Mouse (Mus musculus) limb, embryonic 10.5 days (tissue): ENCODE data around the gene Myh9. TPM values are rescaled to one million over a fixed set of nuclear protein-coding genes. Genes with fewer than 3 reads are reported as not detected.
"Not testable (repeated sequence)": the region's sequence is repeated elsewhere in the genome, so short reads cannot be mapped to it uniquely, and the experiment has no call there.

Experiments used
- DNase-seq: peaks from one replicate; pipeline ENCODE4 v3.0.0-alpha.2; 2017; ENCODE audit warnings: low spot score
- H3K27ac ChIP-seq: fragments of 300-500 bp; sonication (generic); 2 replicates; pipeline ENCODE4 v1.5.1; 2016; ENCODE audit warnings: mild to moderate bottlenecking
- H3K27me3 ChIP-seq: fragments of 300-500 bp; sonication (generic); 2 replicates; pipeline ENCODE4 v1.6.1; 2016; ENCODE audit warnings: low read depth, mild to moderate bottlenecking; ENCODE audit not compliant: poor library complexity, severe bottlenecking
- H3K36me3 ChIP-seq: fragments of 300-500 bp; sonication (generic); 2 replicates; pipeline ENCODE4 v1.6.1; 2016; ENCODE audit warnings: mild to moderate bottlenecking, moderate library complexity
- H3K4me1 ChIP-seq: fragments of 300-500 bp; sonication (generic); 2 replicates; pipeline ENCODE4 v1.6.1; 2016
- H3K4me3 ChIP-seq: fragments of 300-500 bp; sonication (generic); 2 replicates; pipeline ENCODE4 v1.5.1; 2016; ENCODE audit warnings: mild to moderate bottlenecking, moderate library complexity
- H3K9me3 ChIP-seq: fragments of 300-500 bp; sonication (generic); replicated peaks from 2 replicates; pipeline ENCODE4 v1.6.1; 2016; ENCODE audit warnings: mild to moderate bottlenecking
- WGBS: fragments of 180-500 bp; shearing (Covaris S2); methylation state at CpG from one replicate; pipeline ENCODE4 v1.1.7; 2016; 5-methylcytosine and 5-hydroxymethylcytosine counted together
- polyA plus RNA-seq: library from polyadenylated mRNA; unstranded; fragments of >200 nt; fragmentation: Nextera tagmentation; extraction: Ambion mirVana; gene quantifications from 2 replicates; pipeline ENCODE4 v1.2.1, GENCODE M21; 2016

The Myh9 gene
- polyA plus RNA-seq, 1 experiment from 2014 or later, result 39.2 TPM

DNA sequence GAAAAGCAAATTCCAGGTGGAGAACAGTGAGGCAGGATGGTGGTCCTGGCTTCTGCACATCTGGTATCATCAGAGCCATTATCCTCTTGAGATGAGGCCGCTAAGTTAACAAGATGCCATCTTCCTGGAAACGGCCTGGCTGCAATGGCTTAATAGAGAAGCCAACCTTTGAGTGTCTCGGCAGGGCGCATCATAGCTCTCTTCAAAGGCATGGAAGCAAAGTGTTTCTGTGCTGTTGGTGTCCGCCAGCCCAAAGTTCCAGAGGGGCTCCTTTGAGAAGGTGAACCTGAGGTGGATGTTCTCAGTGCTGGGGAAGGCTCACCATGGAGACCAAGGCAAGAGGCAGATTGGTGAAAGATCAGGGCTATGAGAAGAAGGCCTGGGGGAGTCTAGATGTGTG, 110.4 kb downstream of the Myh9 start:
- Histone ChIP-seq H3K4me1 (no peaks in the 10 kb centered on the region), H3K4me3 (no peak overlapping the region), H3K9me3 (no peaks in the 10 kb centered on the region), H3K27me3 (no peaks in the 10 kb centered on the region), H3K27ac (no peak overlapping the region), H3K36me3 (no peaks in the 10 kb centered on the region)
- WGBS, result 87% methylated on average over 5 of the region's 5 CpGs
- no peak for DNase-seq

DNA sequence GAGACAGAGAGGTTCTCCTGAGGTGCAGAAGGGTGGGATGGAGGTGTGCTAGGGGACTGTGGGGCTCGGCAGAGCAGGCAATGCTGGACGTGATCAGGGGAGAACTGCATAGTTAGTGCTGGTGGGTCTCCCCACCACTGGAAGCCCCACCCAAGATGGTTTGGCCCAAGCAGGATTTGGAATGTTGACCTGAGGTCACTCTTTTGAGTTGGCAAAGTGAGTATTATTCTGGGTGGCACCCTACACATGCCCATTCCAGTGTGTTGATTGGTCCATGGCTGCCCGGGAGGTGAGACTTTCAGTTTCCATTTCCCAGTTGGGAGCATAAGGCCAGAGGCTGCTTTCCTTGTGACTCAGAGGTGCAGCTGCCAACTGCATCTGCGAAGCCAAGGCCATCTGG, 113.2 kb downstream of the Myh9 start, which contains the start of gene Apol9b:
TSS of gene Apol9b (plus strand) at position 301 of the 400 bp plus-strand sequence.
- 91% methylated on average over 1 of the region's 4 CpGs for WGBS
- H3K4me1 ChIP-seq, H3K27ac ChIP-seq, H3K27me3 ChIP-seq, H3K9me3 ChIP-seq, H3K4me3 ChIP-seq, DNase-seq, H3K36me3 ChIP-seq: not testable (repeated sequence)

DNA sequence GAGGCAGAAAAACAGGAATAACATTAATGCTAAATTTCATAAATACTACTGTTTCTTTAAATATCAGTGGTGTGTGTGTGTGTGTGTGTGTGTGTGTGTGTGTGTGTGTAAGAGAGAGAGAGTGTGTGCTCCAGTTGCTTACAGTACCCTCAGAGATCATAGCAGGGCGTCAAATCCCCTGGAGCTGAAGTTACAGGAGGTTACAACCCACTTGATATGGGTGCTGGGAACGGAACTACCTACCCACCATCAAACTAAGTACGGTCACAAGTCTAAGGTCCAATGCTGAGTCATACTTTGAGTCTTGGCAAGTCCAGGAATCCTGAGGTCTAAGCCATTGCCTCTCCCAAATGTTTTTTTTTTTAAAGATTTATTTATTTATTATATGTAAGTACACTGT, 114.2 kb downstream of the Myh9 start:
- H3K27me3 ChIP-seq, DNase-seq, H3K4me3 ChIP-seq, H3K9me3 ChIP-seq, H3K27ac ChIP-seq, H3K4me1 ChIP-seq, H3K36me3 ChIP-seq: not testable (repeated sequence)
- WGBS, result 89% methylated on average over 3 of the region's 3 CpGs

DNA sequence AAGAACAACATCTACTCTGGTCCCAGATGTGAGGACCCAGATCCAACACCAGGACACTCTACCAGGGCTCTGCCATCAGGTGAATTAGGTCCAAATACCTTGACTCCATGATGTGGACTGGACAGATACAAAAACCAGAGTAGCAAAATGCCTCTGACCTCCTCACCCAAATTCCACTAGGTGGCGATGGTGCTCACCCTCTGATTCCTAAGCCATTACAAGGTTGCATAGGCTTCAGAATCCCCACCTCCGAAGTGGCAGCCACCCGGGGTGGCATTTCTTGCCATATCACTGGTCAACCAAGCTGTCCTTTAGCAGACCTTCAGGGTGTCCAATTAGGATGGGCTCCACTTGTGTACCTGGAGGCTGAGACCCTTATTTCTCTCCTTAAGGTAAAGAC, 114.8 kb downstream of the Myh9 start:
- H3K4me1 ChIP-seq, H3K36me3 ChIP-seq, H3K9me3 ChIP-seq, H3K27ac ChIP-seq, H3K27me3 ChIP-seq, DNase-seq, H3K4me3 ChIP-seq: not testable (repeated sequence)
- 19% methylated on average over 3 of the region's 3 CpGs for WGBS

DNA sequence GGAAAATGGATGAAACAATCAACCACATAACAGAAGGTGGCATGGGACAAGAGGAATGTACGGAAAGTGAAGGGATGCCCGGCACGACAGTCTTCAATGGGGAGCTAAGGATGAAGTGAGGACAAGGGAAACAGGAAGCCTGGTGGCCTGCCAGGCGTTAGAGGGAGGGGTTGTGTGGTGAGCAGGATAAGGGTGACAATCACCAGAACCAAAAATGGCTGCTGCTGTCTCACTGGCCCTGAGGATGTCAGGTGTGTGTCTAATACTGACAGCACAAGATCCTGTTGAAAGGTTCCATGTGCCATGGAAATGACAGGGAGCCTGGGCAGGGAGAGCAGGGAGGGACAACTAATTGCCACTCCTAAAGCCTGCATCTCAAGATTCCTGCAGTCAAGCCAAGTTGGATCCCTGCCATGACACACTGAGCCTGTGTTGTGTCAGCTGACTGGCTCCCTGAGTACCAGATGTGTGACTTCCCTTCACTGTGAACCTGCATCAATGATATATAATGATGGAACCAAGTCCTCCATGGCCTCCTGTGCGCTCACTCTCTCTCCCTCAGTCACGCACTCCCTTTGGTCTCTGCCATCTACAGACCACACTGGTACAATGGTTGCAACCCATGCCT, 116.5 kb downstream of the Myh9 start:
- H3K27ac ChIP-seq, H3K36me3 ChIP-seq, H3K9me3 ChIP-seq, DNase-seq, H3K27me3 ChIP-seq, H3K4me1 ChIP-seq, H3K4me3 ChIP-seq: not testable (repeated sequence)
- 82% methylated on average over 6 of the region's 6 CpGs for WGBS

DNA sequence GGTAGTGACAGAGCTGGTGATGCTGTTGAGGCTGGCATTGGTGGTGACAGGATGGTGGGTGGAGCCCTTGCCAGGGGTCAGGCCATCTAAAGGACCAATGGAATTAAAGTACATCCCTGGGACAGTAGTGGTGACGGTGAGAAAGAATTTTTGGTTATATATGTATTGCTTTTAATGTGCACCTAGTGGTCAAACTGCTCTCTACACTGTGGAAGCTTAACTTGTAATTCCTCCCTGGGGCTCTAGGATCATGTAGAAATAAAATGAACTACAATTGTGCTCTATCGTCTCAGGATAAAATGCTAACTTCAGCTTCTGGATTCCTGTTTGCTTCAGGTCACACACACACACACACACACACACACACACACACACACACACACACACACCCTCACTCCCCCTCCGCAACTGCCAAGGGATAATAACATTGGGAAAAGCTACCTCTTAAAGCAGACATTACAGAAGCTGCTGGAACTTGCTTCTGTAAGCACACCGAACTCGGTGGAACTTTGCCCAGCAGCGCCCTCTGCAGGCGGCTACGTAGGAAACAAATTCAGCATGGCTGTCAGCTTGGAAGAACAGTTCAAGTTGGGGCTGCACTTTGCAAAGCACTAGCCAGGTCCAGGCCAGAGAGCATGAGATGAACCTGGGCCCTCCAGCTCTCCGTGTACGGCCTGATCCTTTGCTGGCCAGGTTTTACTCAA, 117.6 kb downstream of the Myh9 start:
- not testable (repeated sequence) for H3K4me3 ChIP-seq, H3K4me1 ChIP-seq, H3K36me3 ChIP-seq, H3K27me3 ChIP-seq, DNase-seq, H3K9me3 ChIP-seq, H3K27ac ChIP-seq
- WGBS, result 15% methylated on average over 3 of the region's 10 CpGs

DNA sequence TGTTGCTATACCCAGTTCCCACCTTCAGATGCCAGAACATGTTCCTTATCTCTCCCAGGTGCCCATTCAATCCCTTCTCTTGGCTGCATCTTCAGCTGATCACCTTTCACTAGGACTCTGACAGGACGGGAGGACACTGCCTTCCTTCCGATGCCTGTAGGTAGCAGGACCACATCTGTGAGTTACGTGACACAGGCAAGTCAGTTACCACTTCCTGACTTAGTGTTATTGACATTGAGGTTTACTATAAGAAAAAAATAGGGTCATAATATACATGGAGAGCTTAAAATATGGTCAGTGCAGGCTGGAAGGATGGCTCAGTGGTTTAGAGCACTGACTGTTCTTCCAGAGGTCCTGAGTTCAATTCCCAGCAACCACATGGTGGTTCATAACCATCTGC, 120.5 kb downstream of the Myh9 start:
- not testable (repeated sequence) for H3K36me3 ChIP-seq, H3K27ac ChIP-seq, H3K27me3 ChIP-seq, H3K9me3 ChIP-seq, DNase-seq, H3K4me1 ChIP-seq, H3K4me3 ChIP-seq
- WGBS, result no CpG with 5 or more reads among the region's 3 CpGs

DNA sequence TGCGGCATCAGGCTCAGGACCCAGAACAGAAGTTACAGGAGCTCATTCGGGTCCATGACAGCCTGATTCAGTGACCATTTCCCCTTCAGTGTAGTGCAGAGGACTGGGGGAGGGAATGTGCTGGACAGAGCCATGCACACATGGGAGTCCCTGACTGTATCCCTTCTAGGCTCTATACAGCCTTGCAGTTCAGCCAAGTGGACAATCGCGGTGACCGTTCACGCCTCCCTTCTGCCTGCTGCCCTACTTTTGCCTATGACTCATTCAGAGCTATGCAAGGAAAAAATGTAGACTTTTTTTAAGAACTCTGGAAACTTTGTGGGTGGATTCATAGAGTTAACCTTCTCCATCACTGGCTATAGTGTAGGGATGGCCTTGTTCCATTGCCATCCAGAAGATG, 123.7 kb downstream of the Myh9 start:
- H3K27me3 ChIP-seq, H3K4me3 ChIP-seq, H3K9me3 ChIP-seq, H3K27ac ChIP-seq, DNase-seq, H3K36me3 ChIP-seq, H3K4me1 ChIP-seq: not testable (repeated sequence)
- WGBS, result 89% methylated on average over 3 of the region's 6 CpGs

Other genes starting within 250 kb of the Myh9 start
- 0.14 TPM in 1 of 2 replicates, not detected in the other for gene Apol10b, start 246.1 kb downstream of the Myh9 start, polyA plus RNA-seq
- not detected in 2 replicates for gene Gm36245, start 242.9 kb downstream of the Myh9 start, polyA plus RNA-seq
- not detected in 2 replicates for gene Apol11b, start 198.9 kb downstream of the Myh9 start, polyA plus RNA-seq
- gene Apol7e, start 143.3 kb downstream of the Myh9 start, polyA plus RNA-seq, result not detected in 2 replicates
- gene Apol9b, start 113.1 kb downstream of the Myh9 start, polyA plus RNA-seq, result not detected in 2 replicates
- gene Apol8, start 85.2 kb downstream of the Myh9 start, polyA plus RNA-seq, result 0.20 TPM in 1 of 2 replicates, not detected in the other
- 287 and 339 TPM in 2 replicates for gene Txn2, start 86.8 kb upstream of the Myh9 start, polyA plus RNA-seq
- gene Foxred2, start 114.5 kb upstream of the Myh9 start, polyA plus RNA-seq, result 7.3 and 7.7 TPM in 2 replicates
- gene Eif3d, start 128.6 kb upstream of the Myh9 start, polyA plus RNA-seq, result 260 and 285 TPM in 2 replicates